Mouse (Mus musculus) embryo, embryonic 11.5 days (tissue): ENCODE measurements at regions not wholly inside any gene's neighbourhood (a gene's known extent, or its start where the extent isn't known, plus 50 kb on each side); places are given as distances from the start of the nearest gene placed in this dataset.

ENCODE experiments used
- DNase-seq: peaks from one replicate; pipeline ENCODE4 v3.0.0-alpha.2; 2012; ENCODE audit warnings: low read depth, low spot score

GRCm38 (mm10) chr1:80030635-80031034 lies 169.7 kb upstream of the Serpine2 start:
- no peak for DNase-seq

- no peak for DNase-seq
Observed at GRCm38 (mm10) chr1:80030224-80030623, 169.2 kb upstream of the Serpine2 start.

DNA sequence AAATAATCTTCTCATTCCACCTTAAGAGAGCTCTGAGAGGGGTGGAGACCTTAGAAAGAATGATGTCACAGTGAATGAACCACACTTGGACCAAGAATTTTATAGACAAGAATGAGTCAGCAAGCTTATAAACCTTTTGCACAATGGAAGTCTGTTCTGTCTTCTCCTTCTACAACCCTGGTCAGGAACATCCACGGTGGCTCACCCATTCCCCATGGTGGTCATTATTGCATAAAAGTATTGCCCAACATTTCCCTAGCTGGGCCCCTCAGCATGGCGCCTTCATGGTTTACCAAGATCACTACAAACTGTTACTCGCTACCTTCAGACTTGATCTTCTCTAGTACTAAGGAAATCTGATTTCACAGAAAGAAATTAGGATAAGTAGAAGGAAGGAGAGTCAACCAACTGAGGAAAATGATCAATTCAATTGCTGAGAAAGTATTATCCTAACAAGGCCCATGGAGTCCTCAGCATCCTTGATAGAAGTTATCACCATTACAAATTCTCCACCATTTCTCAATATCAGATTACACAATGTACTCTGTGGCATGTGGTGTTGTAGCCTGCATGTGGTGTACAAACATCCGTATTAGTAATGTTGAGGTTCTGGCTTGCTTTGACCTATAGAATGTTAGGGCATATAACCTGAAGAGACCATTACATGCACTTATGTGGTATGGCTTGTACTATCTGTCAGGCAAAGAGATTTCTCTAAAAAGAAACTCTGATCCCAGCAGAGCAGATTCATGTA lies 165.1 kb upstream of the Serpine2 start:
- no peak for DNase-seq

DNA sequence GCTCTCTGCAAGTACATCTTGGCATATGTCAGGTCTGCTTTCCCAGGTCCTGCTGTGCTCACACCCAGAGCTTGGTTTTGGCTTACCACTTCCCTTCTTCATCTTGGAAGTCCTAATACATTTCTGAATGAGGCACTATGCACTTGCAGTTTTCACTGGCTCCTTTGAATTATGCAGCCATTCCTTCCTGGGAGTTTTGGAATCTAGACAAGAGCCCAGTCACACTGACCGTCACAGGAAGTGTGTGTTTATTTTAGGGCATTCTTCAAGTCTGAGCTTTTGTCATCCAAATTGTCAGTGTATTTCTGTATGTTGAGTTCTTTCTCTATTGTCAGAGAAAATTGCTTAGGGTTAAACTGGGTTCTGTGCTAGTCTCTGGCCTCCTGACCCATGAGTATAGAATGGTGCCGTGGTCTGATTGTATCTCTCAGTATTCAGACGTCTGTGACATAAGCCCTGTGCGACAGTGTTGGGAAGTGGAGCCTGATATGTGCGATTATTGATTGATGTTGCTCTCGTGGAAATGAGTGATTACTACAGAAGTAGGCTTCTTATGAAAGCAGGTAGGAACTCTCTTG lies 162.6 kb upstream of the Serpine2 start:
- no peak for DNase-seq

DNA sequence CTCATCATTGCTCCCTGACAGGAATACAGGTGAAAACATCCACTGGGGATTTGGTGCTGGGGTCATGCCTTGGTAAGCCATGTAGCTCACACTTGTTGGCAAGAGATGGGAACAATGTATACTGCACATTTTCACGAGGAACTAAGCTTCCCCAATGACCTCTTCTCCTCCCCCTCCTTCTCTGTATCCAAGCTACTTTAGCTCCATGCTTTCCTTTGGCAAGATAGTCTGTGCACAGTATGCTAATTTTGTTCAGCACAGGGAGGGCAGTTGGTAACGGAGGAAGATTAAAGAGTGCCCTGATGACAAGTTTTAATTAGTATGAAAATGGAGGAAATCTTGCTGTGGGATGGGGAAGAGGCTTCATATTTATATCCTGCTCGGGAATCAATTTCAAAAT lies 160.9 kb upstream of the Serpine2 start:
- DNase-seq: no peak

DNA sequence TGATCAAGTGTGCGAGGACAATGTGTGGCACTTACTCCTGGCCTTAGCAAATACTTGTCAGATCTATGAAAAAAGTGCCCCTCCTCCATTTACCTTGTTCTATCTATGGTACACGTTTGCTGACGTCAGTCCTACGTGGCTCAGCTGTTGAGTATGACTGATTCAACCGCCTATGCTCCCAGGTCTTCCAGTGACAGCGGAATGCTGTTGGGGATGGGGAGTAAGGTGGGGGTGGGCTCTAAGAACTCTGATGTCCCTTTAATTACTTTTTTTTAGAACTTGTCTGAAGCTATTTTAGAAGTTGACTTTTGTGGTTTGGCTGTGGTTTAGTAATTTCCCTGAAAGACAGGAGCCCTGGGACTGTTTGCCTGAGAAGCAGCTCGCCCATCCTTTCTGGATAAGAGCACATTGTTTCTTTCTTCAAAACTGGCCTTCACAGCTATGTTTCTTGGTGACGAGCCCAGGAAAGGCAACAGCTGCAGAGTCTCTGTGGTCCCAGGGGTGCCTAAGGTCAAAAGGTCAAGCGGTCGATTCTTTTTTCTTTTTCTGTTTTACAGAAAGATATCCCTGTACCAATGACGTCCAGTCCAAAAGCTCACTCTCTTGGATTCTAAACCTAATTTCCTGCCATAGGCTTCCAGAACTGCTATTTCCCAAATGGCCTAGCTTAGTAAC lies 157.5 kb upstream of the Serpine2 start:
- DNase-seq: no peak

DNA sequence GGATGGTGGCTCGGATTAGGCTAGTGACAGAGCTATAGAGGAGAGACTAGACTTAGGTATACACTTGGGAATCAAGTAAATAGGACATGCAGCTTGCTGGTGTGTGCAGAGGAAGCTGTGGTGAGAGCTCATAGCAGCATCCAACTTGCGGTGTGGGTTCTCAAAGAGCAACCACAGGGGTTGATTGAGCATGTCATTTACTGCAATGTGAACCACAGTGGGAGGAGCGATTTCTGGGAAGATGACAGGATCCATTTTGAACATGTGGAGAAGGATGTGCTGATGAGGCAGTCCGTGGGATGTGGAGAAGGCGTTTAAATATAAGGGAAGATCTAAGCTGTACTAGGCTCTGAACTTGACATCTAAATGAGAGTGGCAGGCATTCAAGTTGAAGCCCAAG lies 154.5 kb upstream of the Serpine2 start:
- no peak for DNase-seq

- peak; percentile 11 for DNase-seq
Observed at GRCm38 (mm10) chr1:80014586-80014985, 153.6 kb upstream of the Serpine2 start.

- DNase-seq: no peak
Observed at GRCm38 (mm10) chr1:80010724-80011123, 149.7 kb upstream of the Serpine2 start.

DNA sequence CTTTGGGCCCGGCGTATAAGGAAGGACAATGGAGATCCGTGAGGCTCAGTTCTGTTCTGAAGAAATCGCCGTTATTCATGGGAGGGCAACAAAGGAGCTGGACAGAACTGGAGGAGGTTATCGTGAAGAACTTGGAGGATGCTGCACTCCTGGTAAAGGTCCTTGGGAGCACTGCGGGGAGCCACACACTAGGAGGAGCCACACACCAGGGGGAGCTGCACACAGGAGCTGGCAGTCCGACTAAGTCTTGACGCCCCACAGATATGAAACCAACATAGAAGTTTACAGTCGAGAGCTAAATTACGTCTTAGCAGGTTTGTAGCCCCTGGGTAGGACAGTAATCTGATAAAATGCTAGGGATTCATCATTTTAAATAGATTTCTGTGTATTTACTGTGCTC lies 138.1 kb upstream of the Serpine2 start:
- DNase-seq: no peak

GRCm38 (mm10) chr1:79997911-79998310 lies 136.9 kb upstream of the Serpine2 start:
- DNase-seq: no peak

GRCm38 (mm10) chr1:79997456-79997855 lies 136.5 kb upstream of the Serpine2 start:
- no peak for DNase-seq

DNA sequence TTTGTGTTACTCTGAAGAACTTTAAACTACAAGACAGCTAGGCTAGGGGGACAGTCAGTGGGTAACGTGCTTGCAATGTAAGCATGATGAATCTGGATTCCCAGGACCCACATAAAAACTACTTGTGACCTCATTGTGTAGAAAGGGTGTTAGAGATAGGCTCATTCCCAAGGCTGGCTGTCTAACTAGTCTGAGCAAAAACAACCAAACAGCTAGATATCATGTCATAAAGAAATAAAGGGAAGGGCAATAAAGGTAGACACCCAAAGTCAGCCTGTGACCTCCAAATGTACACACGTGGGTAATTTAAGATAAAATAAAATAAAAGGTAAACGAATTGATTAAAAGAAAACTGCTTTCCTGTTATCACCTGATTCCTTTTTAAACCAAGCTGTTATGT lies 123.7 kb upstream of the Serpine2 start:
- DNase-seq: no peak

DNA sequence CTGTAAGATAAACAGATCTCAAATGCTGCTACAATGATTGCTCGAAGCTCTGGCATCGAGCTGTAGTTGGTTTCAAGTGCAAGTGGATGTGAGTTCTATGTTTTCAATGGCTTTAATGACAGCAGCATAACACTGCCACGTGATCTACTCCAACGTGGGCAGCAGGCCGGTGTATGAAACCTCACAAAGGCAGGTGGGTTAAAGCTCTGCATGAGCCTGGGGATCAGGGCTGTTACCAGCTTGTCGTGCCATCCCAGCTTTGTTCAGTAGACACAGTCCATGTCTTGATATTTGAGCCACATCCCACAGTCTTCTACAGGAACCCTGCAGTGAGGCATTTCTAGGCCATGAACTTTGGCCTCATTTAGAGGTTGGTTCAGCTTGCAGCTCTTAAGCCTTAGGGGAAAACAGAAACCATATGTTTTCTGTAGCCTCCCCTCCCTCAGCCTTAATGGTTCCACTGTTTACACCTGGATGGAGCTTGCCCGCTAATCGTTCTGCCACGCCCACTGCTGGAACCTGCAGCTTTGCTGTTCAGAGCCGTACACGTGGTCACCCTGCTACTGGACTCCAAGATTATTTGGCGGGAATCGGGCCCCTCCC lies 121.8 kb upstream of the Serpine2 start:
- DNase-seq: no peak

- DNase-seq: no peak
Observed at GRCm38 (mm10) chr1:79979863-79980262, 118.9 kb upstream of the Serpine2 start.

DNA sequence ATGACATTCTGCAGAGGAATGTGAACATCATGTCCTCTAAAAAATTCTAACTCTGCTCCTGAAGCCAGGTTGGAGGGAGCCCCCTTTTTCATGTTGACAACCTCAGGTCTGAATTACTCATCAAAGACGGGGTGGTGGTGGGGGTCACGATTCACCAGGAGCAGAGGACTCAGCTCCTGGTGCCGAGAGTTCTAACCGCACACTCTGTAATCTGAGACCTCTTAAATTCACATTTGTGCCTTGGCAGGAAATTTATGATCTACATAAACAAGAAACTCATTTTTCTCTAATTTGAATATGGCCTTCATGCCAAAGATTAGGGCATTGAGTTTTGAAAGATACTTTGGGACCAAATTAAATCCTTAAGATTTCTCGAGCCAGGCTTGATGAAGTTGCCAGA lies 117.2 kb upstream of the Serpine2 start:
- no peak for DNase-seq

DNA sequence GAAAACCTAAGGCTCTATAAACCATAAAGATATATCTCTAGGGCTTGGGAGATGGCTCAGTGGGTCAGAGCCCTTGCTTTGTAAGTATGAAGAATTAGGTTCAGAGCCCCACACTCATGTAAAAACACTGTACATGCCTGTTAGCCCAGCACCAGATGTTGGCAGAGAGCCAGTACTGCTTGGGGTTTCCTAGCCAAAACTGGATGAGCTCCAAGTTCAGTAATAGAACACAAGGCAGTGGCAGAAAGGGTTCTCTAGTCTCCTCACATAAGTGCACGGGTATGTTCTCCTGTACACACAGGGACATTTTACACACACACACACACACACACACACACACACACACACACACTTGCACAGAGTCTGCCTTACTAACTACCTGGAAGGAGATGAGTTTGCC lies 95.1 kb upstream of the Serpine2 start:
- DNase-seq: peak; percentile 42

- DNase-seq: no peak
Observed at GRCm38 (mm10) chr1:79944231-79944630, 83.3 kb upstream of the Serpine2 start.

GRCm38 (mm10) chr1:79932435-79932834 lies 71.5 kb upstream of the Serpine2 start:
- no peak for DNase-seq

DNA sequence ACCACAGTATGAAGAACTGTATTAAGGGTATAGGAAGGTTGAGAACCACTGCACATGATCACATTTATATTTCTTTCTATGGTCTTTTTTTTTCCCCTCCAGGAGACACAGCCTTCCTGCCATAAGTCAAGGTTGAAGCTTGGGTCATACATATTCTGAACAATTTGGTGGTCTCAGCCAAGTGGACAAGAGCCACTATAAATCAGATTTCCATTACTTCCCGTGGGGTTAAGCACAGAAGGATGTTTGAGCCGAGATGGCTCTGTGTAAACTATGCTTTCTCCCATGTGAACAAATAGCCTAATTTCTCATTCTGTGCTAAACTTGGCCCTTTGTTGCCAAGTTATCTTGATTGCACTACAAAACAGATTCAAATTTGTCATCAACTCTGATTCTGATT lies 66.8 kb upstream of the Serpine2 start:
- no peak for DNase-seq

DNA sequence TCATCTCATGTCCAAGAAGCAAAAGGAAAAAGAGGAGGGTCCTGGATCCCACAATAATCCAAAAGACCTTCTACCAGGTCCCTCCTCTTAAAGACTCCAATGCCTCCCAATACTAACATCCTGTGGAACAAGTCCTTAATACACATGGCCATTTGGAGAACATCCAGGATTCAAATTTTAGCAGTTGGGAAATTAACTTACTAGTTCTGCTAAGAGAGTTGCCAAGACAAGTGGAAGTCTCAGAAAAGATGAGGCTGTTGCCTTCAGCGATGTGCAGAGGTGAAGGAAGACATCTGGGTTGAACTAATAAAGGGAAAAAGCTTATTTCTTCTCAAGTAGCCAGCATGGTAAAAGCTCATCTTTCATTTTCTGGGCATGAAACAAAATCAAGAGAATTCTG lies 64.8 kb upstream of the Serpine2 start:
- DNase-seq: no peak

- no peak for DNase-seq
Observed at GRCm38 (mm10) chr1:79921890-79922289, 60.9 kb upstream of the Serpine2 start.

DNA sequence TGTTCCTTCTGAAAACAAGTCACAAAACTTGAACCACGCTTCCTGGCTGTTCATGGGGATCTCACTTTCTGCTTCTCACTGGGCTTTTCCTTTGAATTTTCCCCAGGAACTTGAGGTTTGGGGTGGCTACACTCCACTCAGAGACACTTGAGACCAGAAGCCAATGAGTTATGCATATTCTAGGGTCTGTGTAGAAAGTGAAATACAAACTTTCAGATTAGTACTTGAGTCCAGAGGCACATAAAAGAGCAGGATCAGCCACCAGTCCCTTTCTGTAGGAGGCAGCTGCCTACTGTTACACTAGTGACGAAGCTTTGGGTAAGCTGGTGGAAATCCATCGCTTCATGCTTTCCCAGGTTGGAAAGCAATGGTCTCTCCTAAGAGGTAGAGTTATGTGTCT lies 60.4 kb upstream of the Serpine2 start:
- no peak for DNase-seq
